Mouse (Mus musculus): ENCODE data around the gene Gm21748. TPM values are rescaled to one million over a fixed set of nuclear protein-coding genes. Genes with fewer than 3 reads are reported as not detected.
"Not testable (repeated sequence)": the region's sequence is repeated elsewhere in the genome, so short reads cannot be mapped to it uniquely, and the experiment has no call there.

Gm21748 gene
- polyA plus RNA-seq (2014; fragmentation: Nextera tagmentation; extraction: Ambion mirVana) = not detected in 2 replicates

GRCm38 (mm10) chrY:90839077-90839476 is at the start of gene Gm21748:
TSS of gene Gm21748 (minus strand) at chrY:90839177.
- no CpG with 5 or more reads among the region's 8 CpGs for WGBS
- not testable (repeated sequence) for H3K4me3 ChIP-seq (ENCODE audit: low read length); H3K4me1 ChIP-seq (ENCODE audit: control insufficient read depth, insufficient read depth, low read length); H3K9ac ChIP-seq (ENCODE audit: low read depth, low read length); ATAC-seq (ENCODE audit: low FRiP score, low TSS enrichment); H3K27me3 ChIP-seq (ENCODE audit: control insufficient read depth, insufficient read depth, low read length); H3K4me2 ChIP-seq (replicated peaks; ENCODE audit: low read depth, low read length); H3K36me3 ChIP-seq (ENCODE audit: control insufficient read depth, insufficient read depth, low read length); H3K9me3 ChIP-seq (ENCODE audit: control insufficient read depth, low read length); H3K27ac ChIP-seq (ENCODE audit: low read depth, low read length)

Other genes with a start within 250 kb of the Gm21748 start
- not detected in 2 replicates for gene Gm21860, start 84.4 kb downstream of the Gm21748 start, polyA plus RNA-seq (2014; fragmentation: Nextera tagmentation; extraction: Ambion mirVana)
- not detected in 2 replicates for gene Gm47283, start 54.4 kb downstream of the Gm21748 start, polyA plus RNA-seq (2014; fragmentation: Nextera tagmentation; extraction: Ambion mirVana)